Mouse (Mus musculus) layer of hippocampus, adult 2 months (tissue): ENCODE data around the gene Luc7l3. TPM values are rescaled to one million over a fixed set of nuclear protein-coding genes. Genes with fewer than 3 reads are reported as not detected.

Source experiments
- DNase-seq, 2 experiments: peaks; one replicate each; pipeline ENCODE4 v3.0.0; 2022; ENCODE audit warnings: low spot score in 2 of 2
- H3K27ac ChIP-seq: fragments of 200-600 bp; 2 replicates; pipeline ENCODE4 v1.8.1; 2022
- H3K4me3 ChIP-seq: fragments of 200-600 bp; 2 replicates; pipeline ENCODE4 v1.8.1; 2022; ENCODE audit warnings: mild to moderate bottlenecking
- CTCF ChIP-seq: fragments of 200-600 bp; conservative IDR thresholded peaks from 2 replicates; pipeline ENCODE4 v1.8.1; 2022; ENCODE audit warnings: antibody characterized with exemption, mild to moderate bottlenecking, moderate library complexity
- total RNA-seq, 2 experiments: library from RNA; stranded (reverse); gene quantifications; 2 replicates each; pipeline ENCODE4 v1.2.3; 2021

The Luc7l3 gene
- total RNA-seq, 2 experiments from 2014 or later: 115 to 132 TPM

GRCm38 (mm10) chr11:94255733-94256132 is 66.1 kb downstream of the Luc7l3 start:
- TF ChIP-seq CTCF: no peak
- H3K27ac ChIP-seq: no peak overlapping the region
- no peak for DNase-seq

GRCm38 (mm10) chr11:94253691-94254090 is 68.1 kb downstream of the Luc7l3 start:
- Histone ChIP-seq H3K27ac (no peak overlapping the region), H3K4me3 (no peak overlapping the region)
- no peak for DNase-seq
- no peak for TF ChIP-seq CTCF

More at GRCm38 (mm10) chr11:94255733-94256132, 66.1 kb downstream of the Luc7l3 start:
- H3K4me3 ChIP-seq: no peak overlapping the region

DNA sequence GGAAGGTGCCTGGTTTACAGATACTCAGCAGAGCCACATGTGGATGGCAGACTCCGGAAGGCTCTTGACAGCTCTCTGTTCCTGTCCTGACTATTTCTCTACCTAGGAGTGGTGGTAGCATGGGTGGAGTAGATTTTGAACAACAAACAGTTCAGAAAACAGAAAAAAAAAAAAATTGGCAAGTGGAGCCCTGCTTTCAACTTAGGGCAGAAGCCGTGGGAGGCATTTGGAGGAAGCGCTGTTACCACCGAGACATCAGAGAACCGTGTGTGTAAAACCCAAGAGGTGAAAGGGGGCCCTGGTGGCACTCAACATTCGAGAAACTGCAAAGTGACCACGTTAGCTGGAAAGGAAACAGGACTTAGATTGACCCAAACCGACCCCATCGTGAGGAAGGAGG is 68.6 kb downstream of the Luc7l3 start:
- no peak for DNase-seq
- TF ChIP-seq CTCF: no peak

GRCm38 (mm10) chr11:94246789-94247061 is 75.1 kb downstream of the Luc7l3 start:
- TF ChIP-seq CTCF: no peak
- Histone ChIP-seq H3K27ac (no peak overlapping the region), H3K4me3 (no peak overlapping the region)
- DNase-seq: no peak

More for the DNA sequence above, 68.6 kb downstream of the Luc7l3 start:
- no peak overlapping the region for H3K27ac ChIP-seq
- no peak overlapping the region for H3K4me3 ChIP-seq

DNA sequence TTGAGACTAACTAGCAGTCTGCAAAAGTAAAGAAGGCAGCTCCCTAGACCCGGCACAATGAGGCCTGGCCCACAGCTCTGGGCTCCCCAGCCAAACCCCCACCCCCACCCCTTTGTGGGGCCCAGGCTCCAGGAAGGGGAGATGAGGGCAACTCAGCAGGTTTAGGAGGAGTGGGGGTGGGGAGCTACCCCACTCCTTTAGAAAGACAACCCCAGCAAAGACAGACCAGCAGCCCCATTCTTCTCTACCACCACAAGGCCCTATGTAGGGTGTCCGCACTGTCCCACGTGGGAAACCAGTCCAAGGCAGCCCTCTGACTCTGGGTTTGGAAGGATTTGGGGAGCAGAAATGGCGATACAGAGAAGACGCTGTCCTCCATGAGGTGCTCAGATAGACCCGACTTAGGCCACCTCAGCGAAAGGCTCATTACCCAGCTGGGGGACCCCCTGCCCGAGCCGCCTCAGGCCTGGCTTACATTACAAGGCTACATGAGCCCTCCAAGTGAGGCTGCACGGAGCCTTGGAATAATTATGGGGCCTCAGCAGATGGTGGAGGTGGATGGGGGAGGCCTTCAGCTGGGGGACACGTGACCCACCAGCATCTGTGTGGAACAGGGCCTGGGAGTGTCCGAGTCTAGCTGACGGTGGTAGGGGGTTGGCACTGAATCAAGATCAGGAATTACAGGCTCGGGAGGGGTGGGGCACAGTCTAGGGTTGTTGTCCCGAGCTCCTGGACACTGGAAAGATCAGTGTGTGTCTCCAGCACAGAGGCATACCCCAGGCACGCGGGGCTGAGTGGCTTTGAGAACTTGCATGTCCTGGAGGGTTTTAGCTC is 75.6 kb downstream of the Luc7l3 start, which contains the start of gene Wfikkn2:
Gene Wfikkn2 (minus strand): TSS at position 51 of the 834 bp plus-strand sequence.
- DNase-seq: no peak
- H3K4me3 ChIP-seq: no peak within 1 kb of the TSS
- TF ChIP-seq CTCF: no peak
- H3K27ac ChIP-seq: no peak within 1 kb of the TSS

DNA sequence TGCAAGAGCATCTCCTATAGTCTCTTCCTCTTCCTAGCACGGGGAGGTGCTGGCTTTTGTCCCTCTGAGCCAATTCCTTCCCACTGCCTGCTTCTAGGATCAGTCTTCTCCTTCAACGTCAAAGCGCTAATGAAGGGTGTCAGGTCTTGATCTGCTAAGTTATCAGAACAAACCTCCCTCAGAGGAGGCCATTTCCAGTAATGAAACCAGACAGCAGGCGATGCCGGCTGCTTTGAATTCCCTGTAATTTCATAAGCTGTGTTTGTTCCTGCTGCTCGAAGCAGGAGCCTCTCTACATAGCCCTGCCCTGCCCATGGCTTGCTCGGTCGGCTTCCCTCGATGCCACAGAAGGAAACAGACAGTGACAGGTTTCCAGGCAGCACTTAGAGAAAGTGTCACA is 77.4 kb downstream of the Luc7l3 start:
- TF ChIP-seq CTCF: no peak
- DNase-seq: no peak
- Histone ChIP-seq H3K4me3 (no peak overlapping the region), H3K27ac (no peak overlapping the region)

GRCm38 (mm10) chr11:94243422-94244180 is 78.2 kb downstream of the Luc7l3 start:
- TF ChIP-seq CTCF: no peak
- DNase-seq: no peak
- no peak overlapping the region for H3K27ac ChIP-seq
- H3K4me3 ChIP-seq: no peak overlapping the region; the same call in 1 of the 2 replicates

DNA sequence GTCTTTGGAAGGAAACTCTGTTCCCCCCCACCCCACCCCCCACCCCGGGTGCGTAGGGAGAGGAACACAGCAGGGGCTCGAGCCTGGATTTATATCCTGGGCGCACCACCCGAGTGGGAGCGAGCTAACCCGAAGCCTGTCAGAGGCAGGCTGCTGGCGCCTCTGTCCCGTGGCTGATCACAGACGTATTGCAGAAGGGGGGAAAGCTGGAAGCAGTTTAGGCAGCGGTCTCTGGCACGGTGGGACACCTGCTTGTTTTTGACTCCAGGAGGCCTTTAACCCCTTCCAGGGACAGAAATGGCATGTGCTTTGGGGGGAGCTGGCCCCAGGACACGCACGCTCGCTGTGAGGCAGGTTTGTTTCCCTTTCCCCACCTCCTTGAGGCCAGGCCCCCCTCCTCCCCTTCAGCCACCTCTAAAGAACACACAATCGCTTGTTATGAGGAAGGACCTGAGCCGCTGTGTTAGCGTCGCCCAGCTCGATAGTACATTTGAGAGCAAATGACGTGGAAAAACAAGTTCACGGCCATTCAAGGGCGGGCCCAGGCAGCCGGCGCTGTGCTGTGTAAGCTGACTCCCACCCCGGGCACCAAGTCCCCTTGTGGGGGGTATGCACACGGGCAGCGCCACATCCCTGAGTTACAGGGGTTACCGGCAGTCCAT is 78.9 kb downstream of the Luc7l3 start:
- no peak overlapping the region for H3K27ac ChIP-seq
- peak overlapping the region; percentile 10; the same call in 1 of the 2 replicates for H3K4me3 ChIP-seq
- no peak for TF ChIP-seq CTCF
- DNase-seq: no peak

GRCm38 (mm10) chr11:94239706-94240105 is 82.1 kb downstream of the Luc7l3 start:
- Histone ChIP-seq H3K27ac (peak overlapping the region; percentile 59; the same call in 1 of the 2 replicates), H3K4me3 (no peak overlapping the region)
- TF ChIP-seq CTCF: no peak
- no peak for DNase-seq

DNA sequence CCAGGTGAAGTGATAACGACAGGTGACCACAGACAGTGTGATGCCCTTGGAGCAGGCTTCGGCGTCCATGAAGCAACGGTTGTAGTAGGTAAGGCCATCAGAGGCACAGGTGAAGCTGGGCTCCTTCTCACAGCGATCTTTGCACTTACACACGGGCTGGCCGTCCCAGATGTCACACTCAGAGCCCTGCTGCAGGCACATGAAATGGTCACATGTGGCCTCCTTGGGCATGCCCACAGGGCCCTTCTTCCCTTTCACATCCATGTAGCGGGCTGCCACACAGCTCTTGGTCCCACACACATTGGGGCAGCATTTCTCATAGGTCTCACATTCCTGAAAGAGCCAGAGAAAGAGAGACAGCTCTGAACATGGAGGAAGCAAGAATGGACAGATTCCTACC is 83.0 kb downstream of the Luc7l3 start:
- no peak overlapping the region for H3K27ac ChIP-seq
- TF ChIP-seq CTCF: no peak

More for the DNA sequence above, 83.0 kb downstream of the Luc7l3 start:
- no peak overlapping the region for H3K4me3 ChIP-seq
- no peak for DNase-seq

Other genes with a start within 250 kb of the Luc7l3 start
- gene Tob1, start 110.5 kb downstream of the Luc7l3 start, total RNA-seq: 10 to 100 TPM; 36.6 to 39.2 TPM
- under 1 TPM; 0.49 to 0.72 TPM for gene Wfikkn2, start 76.0 kb downstream of the Luc7l3 start, total RNA-seq
- gene Gm21885, start 40.1 kb downstream of the Luc7l3 start, total RNA-seq: not detected
- gene Ankrd40, start 6.0 kb upstream of the Luc7l3 start, total RNA-seq: 100 to 1,000 TPM; 113 to 119 TPM
- gene Abcc3, start 71.0 kb upstream of the Luc7l3 start, total RNA-seq: 1 to 10 TPM; 1.2 to 2.2 TPM
- 10 to 100 TPM; 61.0 to 74.0 TPM for gene Cacna1g, start 152.2 kb upstream of the Luc7l3 start, total RNA-seq
- under 1 TPM in 1 of 2 experiments, not detected in 1; 0.18 TPM for gene Spata20, start 164.2 kb upstream of the Luc7l3 start, total RNA-seq
- gene Epn3, start 178.0 kb upstream of the Luc7l3 start, total RNA-seq: 1 to 10 TPM; 1.6 TPM
- 1 to 10 TPM; 2.2 to 4.6 TPM for gene Mycbpap, start 199.8 kb upstream of the Luc7l3 start, total RNA-seq
- gene Rsad1, start 227.3 kb upstream of the Luc7l3 start, total RNA-seq: 10 to 100 TPM in 1 of 2 experiments, 1 to 10 TPM in 1; 9.3 to 11.3 TPM
- under 1 TPM; 0.28 to 0.49 TPM for gene Chad, start 243.1 kb upstream of the Luc7l3 start, total RNA-seq